Mouse (Mus musculus): ENCODE data around the gene Blvra.

- TF ChIP-seq CTCF (IDR thresholded peaks at IDR 0.05; ENCODE audit: low read depth, low read length), result no peak
- no peak for TF ChIP-seq POLR2AphosphoS5 (IDR thresholded peaks at IDR 0.05; ENCODE audit: insufficient replicate concordance, low read depth, low read length)
- no peak for TF ChIP-seq GATA1 (IDR thresholded peaks at IDR 0.05; ENCODE audit: borderline replicate concordance, low read length)
- TF ChIP-seq GATA2 (IDR thresholded peaks at IDR 0.05; ENCODE audit: borderline replicate concordance, low read depth, low read length), result no peak
These were observed 7.1 kb downstream of the Blvra start for GRCm38 (mm10) chr2:127077611-127078010.
